Mouse (Mus musculus) hindbrain, postnatal 0 days (tissue): ENCODE measurements around the gene Qtrt2. TPM values are rescaled to one million over a fixed set of nuclear protein-coding genes. Genes with fewer than 3 reads are reported as not detected.

Experiments used
- ATAC-seq: fragments of 200-750 bp; cut with Nextera tagmentation; 2 replicates; pipeline ENCODE4 v1.8.0; 2017; ENCODE audit warnings: mild to moderate bottlenecking, moderate TSS enrichment, moderate library complexity
- DNase-seq: peaks from one replicate; pipeline ENCODE4 v3.0.0-alpha.2; 2015; ENCODE audit warnings: low spot score
- H3K27ac ChIP-seq: fragments of 300-500 bp; sonication (generic); 2 replicates; pipeline ENCODE4 v1.5.1; 2014; ENCODE audit warnings: mild to moderate bottlenecking
- H3K27me3 ChIP-seq: fragments of 300-500 bp; sonication (generic); 2 replicates; pipeline ENCODE4 v1.6.1; 2014; ENCODE audit warnings: low read length, mixed read lengths; ENCODE audit not compliant: insufficient read depth
- H3K36me3 ChIP-seq: fragments of 300-500 bp; sonication (generic); 2 replicates; pipeline ENCODE4 v1.6.1; 2014; ENCODE audit warnings: low read length, mixed read lengths; ENCODE audit not compliant: insufficient read depth
- H3K4me1 ChIP-seq: fragments of 300-500 bp; sonication (generic); 2 replicates; pipeline ENCODE4 v1.6.1; 2014; ENCODE audit warnings: antibody characterized with exemption, low read length, mixed read lengths; ENCODE audit not compliant: insufficient read depth
- H3K4me2 ChIP-seq: fragments of 300-500 bp; sonication (generic); 2 replicates; pipeline ENCODE4 v1.6.1; 2014; ENCODE audit warnings: low read depth, mild to moderate bottlenecking, low read length, moderate library complexity, mixed read lengths
- H3K4me3 ChIP-seq: fragments of 300-500 bp; sonication (generic); 2 replicates; pipeline ENCODE4 v1.5.1; 2014; ENCODE audit warnings: low read length
- H3K9ac ChIP-seq: fragments of 300-500 bp; sonication (generic); replicated peaks from 2 replicates; pipeline ENCODE4 v1.6.1; 2014; ENCODE audit warnings: mild to moderate bottlenecking, low read length, moderate library complexity, mixed read lengths
- H3K9me3 ChIP-seq: fragments of 300-500 bp; sonication (generic); 2 replicates; pipeline ENCODE4 v1.6.1; 2016; ENCODE audit warnings: low read length, mixed read lengths
- CTCF ChIP-seq: IDR thresholded peaks from 2 replicates; pipeline ENCODE4 v1.5.1; 2016; ENCODE audit warnings: antibody characterized with exemption, control low read depth, low read depth
- WGBS: fragments of 180-500 bp; shearing (Covaris S2); extraction: QIAGEN DNeasy Blood & Tissue Kit; methylation state at CpG from one replicate; pipeline ENCODE4 v1.1.7; 2014; 5-methylcytosine and 5-hydroxymethylcytosine counted together
- polyA plus RNA-seq: library from polyadenylated mRNA; unstranded; fragments of >200 nt; fragmentation: Nextera tagmentation; extraction: Ambion mirVana; gene quantifications from 2 replicates; pipeline ENCODE4 v1.2.1, GENCODE M21; 2015
- total RNA-seq: library from RNA; depleted of rRNA; stranded (reverse); fragments of >200 nt; gene quantifications from 2 replicates; pipeline ENCODE4 v1.2.3, GENCODE M21; 2014

The Qtrt2 gene
- total and polyA plus RNA-seq, 2 experiments from 2014 or later, result 11.3 to 29.7 TPM

- Histone ChIP-seq H3K4me3 (no peak overlapping the region), H3K9me3 (no peaks in the 10 kb centered on the region), H3K4me2 (no peak overlapping the region), H3K9ac (no peak overlapping the region), H3K4me1 (no peaks in the 10 kb centered on the region), H3K27ac (no peak overlapping the region), H3K36me3 (peaks cover 9% of the 10 kb centered on the region; the same call in 1 of the 2 replicates), H3K27me3 (no peaks in the 10 kb centered on the region)
- ATAC-seq, result no peak
- no peak for DNase-seq
- TF ChIP-seq CTCF, result no peak
- WGBS, result 97% methylated on average over 2 of the region's 2 CpGs
These were observed 44.3 kb downstream of the Qtrt2 start for GRCm38 (mm10) chr16:43882329-43882728.

GRCm38 (mm10) chr16:43881636-43882035 lies 45.0 kb downstream of the Qtrt2 start:
- Histone ChIP-seq H3K4me3 (no peak overlapping the region), H3K27ac (no peak overlapping the region), H3K9me3 (no peaks in the 10 kb centered on the region), H3K9ac (no peak overlapping the region), H3K36me3 (peaks cover 9% of the 10 kb centered on the region; the same call in 1 of the 2 replicates), H3K27me3 (no peaks in the 10 kb centered on the region), H3K4me2 (no peak overlapping the region), H3K4me1 (no peaks in the 10 kb centered on the region)
- ATAC-seq, result no peak
- DNase-seq, result no peak
- TF ChIP-seq CTCF, result no peak
- WGBS, result 67% methylated on average over 3 of the region's 3 CpGs

GRCm38 (mm10) chr16:43879769-43880168 lies 46.8 kb downstream of the Qtrt2 start:
- TF ChIP-seq CTCF, result no peak
- 90% methylated on average over 6 of the region's 6 CpGs for WGBS
- no peaks in the 10 kb centered on the region for H3K27me3 ChIP-seq
- no peak overlapping the region for H3K4me2 ChIP-seq
- no peak overlapping the region for H3K4me3 ChIP-seq
- H3K9ac ChIP-seq, result no peak overlapping the region
- ATAC-seq (no peak), DNase-seq (no peak)
- no peaks in the 10 kb centered on the region for H3K9me3 ChIP-seq
- peaks cover 18% of the 10 kb centered on the region for H3K36me3 ChIP-seq
- H3K4me1 ChIP-seq, result no peaks in the 10 kb centered on the region
- H3K27ac ChIP-seq, result no peak overlapping the region

- Histone ChIP-seq H3K36me3 (peaks cover 19% of the 10 kb centered on the region), H3K9me3 (no peaks in the 10 kb centered on the region), H3K4me3 (no peak overlapping the region), H3K4me2 (no peak overlapping the region), H3K4me1 (no peaks in the 10 kb centered on the region), H3K27ac (no peak overlapping the region), H3K27me3 (no peaks in the 10 kb centered on the region), H3K9ac (no peak overlapping the region)
- DNase-seq, result no peak
- no peak for ATAC-seq
- 84% methylated on average over 7 of the region's 7 CpGs for WGBS
- TF ChIP-seq CTCF, result no peak
These were observed 55.2 kb downstream of the Qtrt2 start for GRCm38 (mm10) chr16:43871419-43871818.

GRCm38 (mm10) chr16:43869805-43870204 lies 56.8 kb downstream of the Qtrt2 start:
- H3K36me3 ChIP-seq, result peaks cover 10% of the 10 kb centered on the region; the same call in 1 of the 2 replicates
- no peak overlapping the region for H3K4me2 ChIP-seq
- no peak for ATAC-seq
- DNase-seq, result no peak
- H3K27ac ChIP-seq, result no peak overlapping the region
- H3K4me3 ChIP-seq, result no peak overlapping the region
- no peak for TF ChIP-seq CTCF
- H3K27me3 ChIP-seq, result no peaks in the 10 kb centered on the region
- no peak overlapping the region for H3K9ac ChIP-seq
- no peaks in the 10 kb centered on the region for H3K4me1 ChIP-seq
- H3K9me3 ChIP-seq, result no peaks in the 10 kb centered on the region

GRCm38 (mm10) chr16:43860624-43861023 lies 66.0 kb downstream of the Qtrt2 start:
- Histone ChIP-seq H3K9ac (no peak overlapping the region), H3K4me2 (no peak overlapping the region), H3K4me3 (no peak overlapping the region), H3K27ac (no peak overlapping the region), H3K9me3 (no peaks in the 10 kb centered on the region), H3K27me3 (no peaks in the 10 kb centered on the region), H3K36me3 (peaks cover 19% of the 10 kb centered on the region), H3K4me1 (no peaks in the 10 kb centered on the region)
- TF ChIP-seq CTCF, result no peak
- WGBS, result 84% methylated on average over 6 of the region's 6 CpGs
- ATAC-seq (no peak), DNase-seq (no peak)

- no peaks in the 10 kb centered on the region for H3K4me1 ChIP-seq
- WGBS, result 79% methylated on average over 5 of the region's 5 CpGs
- no peak overlapping the region for H3K4me2 ChIP-seq
- no peak overlapping the region for H3K27ac ChIP-seq
- H3K4me3 ChIP-seq, result no peak overlapping the region
- no peak for TF ChIP-seq CTCF
- no peak overlapping the region for H3K9ac ChIP-seq
- peaks cover 19% of the 10 kb centered on the region for H3K36me3 ChIP-seq
- no peaks in the 10 kb centered on the region for H3K27me3 ChIP-seq
- ATAC-seq (peak; percentile 51; the same call in 1 of the 2 replicates), DNase-seq (peak; percentile 2)
- H3K9me3 ChIP-seq, result no peaks in the 10 kb centered on the region
These were observed 67.6 kb downstream of the Qtrt2 start for GRCm38 (mm10) chr16:43858941-43859476.
